Mouse (Mus musculus) neural tube, embryonic 10.5 days (tissue): Measurements from ENCODE around the gene Uck1.

Source experiments
- DNase-seq: peaks from one replicate; pipeline ENCODE4 v3.0.0-alpha.2; 2017; ENCODE audit warnings: low spot score; ENCODE audit errors: extremely low spot score

The Uck1 gene

DNA sequence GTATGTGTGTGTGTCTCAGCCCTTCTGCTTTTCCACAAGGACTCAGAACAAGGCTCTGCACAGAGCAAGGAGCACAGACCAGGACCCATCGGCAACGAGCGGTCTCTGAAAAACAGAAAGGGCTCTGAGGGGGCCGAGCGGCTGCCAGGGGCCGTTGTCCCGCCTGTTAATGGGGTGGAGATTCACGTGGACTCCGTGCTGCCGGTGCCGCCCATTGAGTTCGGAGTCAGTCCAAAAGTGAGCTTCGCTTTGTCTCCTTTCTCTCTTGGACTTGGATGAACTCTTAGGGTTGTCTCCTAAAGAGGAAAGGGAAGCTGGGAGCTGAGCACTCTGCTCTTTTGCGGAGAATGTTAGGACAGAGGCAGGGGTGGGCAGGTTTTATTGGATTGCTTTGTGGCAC, 40.5 kb downstream of the Uck1 start:
- DNase-seq = no peak

DNA sequence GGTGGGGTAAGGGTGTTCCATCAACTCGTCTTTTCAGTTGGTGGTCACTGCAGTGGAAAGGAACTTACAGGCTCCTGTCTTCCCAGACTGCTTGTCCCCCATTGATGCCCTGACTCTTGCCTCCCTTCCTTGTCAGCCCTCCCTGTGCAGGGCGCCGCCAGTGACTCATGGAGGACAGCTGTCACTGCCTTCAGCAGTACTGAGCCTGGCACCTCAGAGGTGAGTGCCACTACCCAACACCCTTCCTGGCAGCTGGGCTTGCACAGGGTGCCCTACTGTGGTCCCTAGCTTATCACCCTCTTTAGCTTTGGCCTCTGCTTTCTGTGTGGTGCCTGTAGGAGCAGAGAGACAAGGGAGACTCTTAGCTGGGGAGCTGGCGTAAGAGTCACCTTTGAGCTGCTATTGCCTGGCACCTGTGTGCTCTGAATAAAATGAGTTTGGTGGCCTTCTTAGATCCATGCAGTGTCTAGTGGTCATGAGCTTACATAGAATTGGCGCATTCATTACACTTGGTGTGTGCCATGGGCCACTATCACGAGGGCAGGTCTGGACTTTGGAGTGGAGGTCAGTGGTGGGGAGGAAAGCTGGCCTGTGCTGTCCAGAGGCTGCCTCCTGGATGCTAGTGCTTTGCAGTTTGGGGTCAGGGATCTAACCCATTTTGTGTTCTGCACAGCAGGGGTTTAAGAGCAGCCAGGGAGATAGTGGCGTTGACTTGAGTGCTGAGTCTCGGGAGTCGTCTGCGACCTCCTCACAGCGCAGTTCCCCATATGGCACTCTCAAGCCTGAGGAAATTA, 41.2 kb downstream of the Uck1 start:
- no peak for DNase-seq

DNA sequence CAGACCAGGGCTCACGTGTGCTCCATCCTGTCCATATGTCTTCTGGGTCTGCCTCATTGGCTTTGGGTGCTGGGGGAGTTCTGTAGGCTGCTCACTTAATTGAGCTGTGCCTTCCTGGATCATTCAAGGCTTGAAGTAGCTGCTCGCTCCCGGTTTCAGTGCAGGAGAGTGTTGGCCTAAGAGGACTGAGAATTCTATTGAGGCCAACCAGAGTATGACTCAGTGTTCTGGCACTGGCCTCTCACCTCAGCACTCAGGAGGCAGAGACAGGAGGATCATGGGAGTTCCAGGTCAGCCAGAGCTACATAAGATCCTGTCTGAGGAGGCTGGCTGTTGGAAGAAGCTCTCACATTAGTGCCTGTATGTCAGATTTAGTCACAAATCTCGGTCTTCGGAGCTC, 41.8 kb downstream of the Uck1 start:
- no peak for DNase-seq

DNA sequence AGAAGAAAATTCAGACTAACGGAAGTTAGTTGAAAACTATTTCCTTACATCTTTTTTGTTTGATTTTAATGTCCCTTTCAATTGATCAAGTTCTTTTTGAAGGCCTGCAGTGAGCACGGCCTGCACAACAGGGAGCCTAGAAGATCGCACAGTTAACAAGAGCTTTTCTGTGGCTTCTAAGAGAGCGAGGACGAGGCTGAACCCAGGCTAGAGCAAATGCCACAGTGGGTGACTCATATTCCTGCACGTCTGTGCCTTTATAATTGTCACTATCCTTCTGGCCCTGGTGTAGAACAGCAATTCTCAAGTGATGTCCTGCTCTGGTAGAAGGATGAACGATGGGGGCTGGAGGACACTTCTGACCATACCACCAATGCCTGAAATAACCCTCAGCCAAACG, 42.3 kb downstream of the Uck1 start:
- no peak for DNase-seq

DNA sequence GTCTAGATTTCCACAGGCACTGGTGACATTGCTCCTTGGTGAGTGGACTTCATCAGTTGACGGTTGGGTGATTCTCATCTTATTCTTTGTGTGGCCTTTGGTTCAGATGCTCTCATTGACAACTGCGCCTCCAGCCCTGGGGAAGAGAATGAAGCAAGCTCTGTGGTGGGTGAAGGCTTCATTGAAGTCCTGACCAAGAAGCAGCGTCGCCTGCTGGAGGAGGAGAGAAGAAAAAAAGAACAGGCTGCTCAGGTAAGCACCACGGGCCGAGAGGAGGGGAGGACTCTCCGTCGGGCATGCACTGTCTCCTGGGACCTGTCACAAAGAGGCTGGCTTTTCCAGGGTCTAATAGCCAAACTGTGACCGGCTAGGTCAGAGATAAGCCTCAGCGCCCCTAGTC, 43.5 kb downstream of the Uck1 start:
- DNase-seq = no peak

DNA sequence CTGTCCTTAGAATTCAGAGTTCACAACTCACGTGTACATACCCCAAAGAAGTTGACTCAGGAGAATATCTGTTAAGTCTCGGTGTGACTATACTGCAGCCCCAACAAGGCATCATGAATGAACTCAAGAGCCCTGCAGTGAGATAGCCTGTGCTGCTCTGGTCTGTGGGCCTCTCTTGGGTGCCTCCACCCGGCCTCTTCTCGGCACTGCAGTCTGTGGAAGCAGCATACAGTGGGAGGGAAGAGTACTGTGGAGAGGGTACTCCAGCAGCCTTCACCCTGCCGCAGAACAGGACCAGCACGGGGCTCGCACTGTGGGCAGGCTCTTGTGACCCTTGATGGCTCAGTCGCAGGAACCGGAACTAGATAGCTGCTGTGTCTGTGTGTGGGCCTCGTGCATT, 44.4 kb downstream of the Uck1 start:
- no peak for DNase-seq

DNA sequence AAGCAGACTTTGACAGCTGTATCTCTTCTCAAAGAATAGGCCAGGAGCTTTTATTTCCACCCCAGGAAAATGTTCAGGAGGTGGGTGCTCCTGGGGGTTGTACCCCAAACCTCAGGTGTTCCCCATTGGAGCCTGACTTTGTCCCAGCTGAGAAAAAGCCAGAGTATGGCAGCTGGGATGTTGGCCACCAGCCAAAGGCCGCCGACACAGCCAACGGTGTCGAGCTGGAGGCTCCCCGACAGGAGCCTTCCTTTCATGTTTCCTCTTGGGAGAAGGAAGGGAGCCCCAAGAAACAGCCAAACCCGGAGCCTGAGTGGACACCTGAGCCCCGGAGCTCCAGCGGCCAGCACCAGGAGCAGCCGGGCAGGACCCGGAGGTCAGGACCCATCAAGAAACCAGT, 47.0 kb downstream of the Uck1 start:
- DNase-seq = no peak

DNA sequence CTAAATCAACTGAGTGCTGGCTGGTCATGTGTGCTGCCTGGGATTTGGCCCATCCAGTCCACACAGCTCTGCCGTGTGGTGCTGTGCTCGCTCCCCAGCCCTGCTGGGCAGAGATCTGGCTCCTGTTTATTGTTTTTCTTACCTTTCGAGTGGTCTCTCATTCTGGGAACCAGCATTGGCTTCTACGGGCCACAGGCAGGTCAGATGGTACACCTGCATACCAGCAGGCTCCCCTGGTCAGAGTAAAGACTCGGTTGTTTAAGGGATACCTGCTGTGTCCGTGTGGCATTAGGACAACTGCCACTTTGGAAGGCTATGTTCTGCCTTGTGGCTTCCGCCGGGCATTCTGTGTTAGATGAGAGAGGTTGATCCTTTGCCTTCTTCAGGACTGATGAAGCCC, 48.3 kb downstream of the Uck1 start:
- no peak for DNase-seq

DNA sequence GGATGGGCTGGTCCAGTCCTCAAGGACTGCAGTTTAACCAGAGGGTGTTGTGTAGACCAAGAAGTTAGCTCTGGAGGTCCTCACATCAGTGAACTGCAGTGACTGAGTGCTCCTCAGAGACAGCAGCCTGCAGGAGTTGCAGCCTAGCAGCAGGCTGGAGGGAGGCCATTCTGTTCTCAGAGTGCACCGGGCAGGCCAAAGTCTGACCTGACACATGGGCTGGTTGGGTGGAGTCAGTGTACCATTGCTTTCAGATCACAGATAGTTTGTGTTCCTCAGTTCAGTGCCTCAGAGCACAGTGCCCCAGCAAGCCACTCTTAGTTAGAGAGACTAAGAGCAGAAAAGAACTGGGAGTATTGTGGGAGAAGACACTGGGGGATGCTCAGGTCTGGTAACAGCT, 52.3 kb downstream of the Uck1 start:
- DNase-seq = no peak
